Mouse (Mus musculus) urinary bladder, adult 18-20 months (tissue): ENCODE results near the gene 1700056E22Rik.

Experiments
- DNase-seq, 2 experiments: peaks; one replicate each; pipeline ENCODE4 v3.0.0; 2022; ENCODE audit warnings: low spot score in 2 of 2, mixed read lengths in 2 of 2

The 1700056E22Rik gene

GRCm38 (mm10) chr1:184051286-184051685, 17.2 kb upstream of the 1700056E22Rik start:
- DNase-seq: no peak

- no peak for DNase-seq
Observed at GRCm38 (mm10) chr1:184048675-184049418, 14.7 kb upstream of the 1700056E22Rik start.

GRCm38 (mm10) chr1:184047818-184048217, 13.7 kb upstream of the 1700056E22Rik start:
- no peak for DNase-seq

- no peak for DNase-seq
Observed at GRCm38 (mm10) chr1:184046070-184046677, 12.1 kb upstream of the 1700056E22Rik start.

GRCm38 (mm10) chr1:184043391-184043790, 9.3 kb upstream of the 1700056E22Rik start:
- no peak for DNase-seq

- no peak for DNase-seq
Observed at GRCm38 (mm10) chr1:184042745-184043144, 8.6 kb upstream of the 1700056E22Rik start.

GRCm38 (mm10) chr1:184041778-184042573, 7.9 kb upstream of the 1700056E22Rik start:
- no peak for DNase-seq

GRCm38 (mm10) chr1:184040906-184041305, 6.8 kb upstream of the 1700056E22Rik start:
- DNase-seq: no peak

- no peak for DNase-seq
Observed at GRCm38 (mm10) chr1:184040181-184040580, 6.1 kb upstream of the 1700056E22Rik start.

GRCm38 (mm10) chr1:184039301-184039700, 5.2 kb upstream of the 1700056E22Rik start:
- DNase-seq: no peak

- no peak for DNase-seq
Observed at GRCm38 (mm10) chr1:184037802-184038201, 3.7 kb upstream of the 1700056E22Rik start.

GRCm38 (mm10) chr1:184035346-184035903, 1.3 kb upstream of the 1700056E22Rik start:
- no peak for DNase-seq

GRCm38 (mm10) chr1:184034741-184035181, 660 bp upstream of the 1700056E22Rik start:
- DNase-seq: no peak

- DNase-seq: peak; percentile 51 to 76
Observed at GRCm38 (mm10) chr1:184033390-184034010, 601 bp downstream of the 1700056E22Rik start.

GRCm38 (mm10) chr1:184032682-184033389, 1.3 kb downstream of the 1700056E22Rik start:
- DNase-seq: peak in 1 of 2 experiments; percentile 13

- no peak for DNase-seq
Observed at GRCm38 (mm10) chr1:184030070-184030802, 3.9 kb downstream of the 1700056E22Rik start.

- DNase-seq: no peak
Observed at GRCm38 (mm10) chr1:184027039-184027438, 7.1 kb downstream of the 1700056E22Rik start.

- no peak for DNase-seq
Observed at GRCm38 (mm10) chr1:184025079-184025478, 9.0 kb downstream of the 1700056E22Rik start.

GRCm38 (mm10) chr1:184024631-184025030, 9.5 kb downstream of the 1700056E22Rik start:
- no peak for DNase-seq

GRCm38 (mm10) chr1:184023971-184024370, 10.1 kb downstream of the 1700056E22Rik start:
- no peak for DNase-seq
